Mouse (Mus musculus): ENCODE measurements around the gene Tdgf1. TPM values are rescaled to one million over a fixed set of nuclear protein-coding genes. Genes with fewer than 3 reads are reported as not detected.

The Tdgf1 gene
- polyA plus RNA-seq (2015; fragmentation: Nextera tagmentation; extraction: Ambion mirVana) = not detected in 2 replicates

DNA sequence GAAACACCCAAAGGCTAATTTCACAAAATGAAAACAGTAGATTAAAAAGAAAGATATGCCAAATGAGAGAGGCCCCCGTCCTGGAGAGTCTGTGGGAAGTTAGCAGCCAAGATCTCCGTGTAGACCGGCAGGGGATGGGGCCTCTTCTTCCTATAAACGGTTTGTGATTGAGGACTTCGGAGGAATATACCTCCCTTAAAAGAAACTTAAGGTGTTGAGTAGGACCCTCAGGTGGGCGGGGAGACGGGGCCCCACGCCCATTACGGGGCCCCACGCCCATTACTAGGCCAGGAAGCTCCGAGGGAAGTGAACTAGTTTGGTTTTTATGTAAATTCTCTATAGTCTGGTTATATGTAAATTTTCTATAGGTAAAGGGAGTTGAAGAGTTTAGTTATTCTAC is at the start of gene Tdgf1:
Gene Tdgf1, minus strand, starts transcription at position 233 of the 400 bp plus-strand sequence.
- no peak within 1 kb of the TSS for H3K4me3 ChIP-seq (ENCODE audit: low read depth, low read length)
- no peaks in the 10 kb centered on the region for H3K4me1 ChIP-seq (ENCODE audit: control insufficient read depth, low read depth, low read length)
- WGBS (ENCODE audit: insufficient replicate concordance) = 13% methylated on average over 11 of the region's 11 CpGs
- no peak within 1 kb of the TSS for H3K9ac ChIP-seq (ENCODE audit: low read depth, low read length)
- H3K36me3 ChIP-seq (ENCODE audit: control insufficient read depth, insufficient read depth) = no peaks in the 10 kb centered on the region
- no peak for ATAC-seq (ENCODE audit: low read depth)
- peaks cover 28% of the 10 kb centered on the region for H3K27me3 ChIP-seq (ENCODE audit: control insufficient read depth, insufficient read depth, low read depth, low read length)
- no peaks in the 10 kb centered on the region for H3K9me3 ChIP-seq (replicated peaks; ENCODE audit: control insufficient read depth, low read length)
- no peak within 1 kb of the TSS for H3K27ac ChIP-seq (ENCODE audit: low read length)
- H3K4me2 ChIP-seq (ENCODE audit: low read depth, low read length) = no peak within 1 kb of the TSS

DNA sequence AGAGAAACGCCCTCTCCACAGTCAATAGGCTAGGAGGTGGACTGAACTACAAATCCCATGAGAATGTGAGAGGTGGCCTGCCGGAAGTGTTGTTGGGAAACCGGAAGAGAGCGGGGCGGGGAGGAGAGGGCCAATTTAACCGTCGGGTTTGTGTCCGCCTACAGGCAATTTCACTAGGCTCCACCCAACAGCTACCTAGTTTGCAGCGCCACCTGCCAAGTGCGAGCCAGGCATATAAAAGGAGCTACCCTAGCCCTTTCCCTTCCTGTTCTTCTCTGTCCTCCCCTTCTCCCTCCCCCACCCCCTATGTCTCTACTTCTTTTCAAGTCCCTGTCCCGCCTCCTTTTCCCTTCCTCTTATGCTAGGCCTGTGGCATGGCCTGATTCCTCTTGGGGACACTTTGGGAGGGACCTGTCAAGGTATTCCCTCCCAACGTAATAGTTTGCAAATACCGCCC is 48.8 kb upstream of the Tdgf1 start:
- H3K27ac ChIP-seq (ENCODE audit: low read length) = peak overlapping the region; percentile 60
- no peaks in the 10 kb centered on the region for H3K9me3 ChIP-seq (replicated peaks; ENCODE audit: control insufficient read depth, low read length)
- H3K36me3 ChIP-seq (ENCODE audit: control insufficient read depth, insufficient read depth) = no peaks in the 10 kb centered on the region
- peak overlapping the region; percentile 39 for H3K4me3 ChIP-seq (ENCODE audit: low read depth, low read length)
- H3K4me1 ChIP-seq (ENCODE audit: control insufficient read depth, low read depth, low read length) = no peaks in the 10 kb centered on the region; the same call in none of the 2 replicates
- peak; percentile 76 for ATAC-seq (ENCODE audit: low read depth)
- H3K9ac ChIP-seq (ENCODE audit: low read depth, low read length) = no peak overlapping the region
- no peaks in the 10 kb centered on the region for H3K27me3 ChIP-seq (ENCODE audit: control insufficient read depth, insufficient read depth, low read depth, low read length)
- WGBS (ENCODE audit: insufficient replicate concordance) = 9% methylated on average over 13 of the region's 13 CpGs
- H3K4me2 ChIP-seq (ENCODE audit: low read depth, low read length) = peak overlapping the region; percentile 48

DNA sequence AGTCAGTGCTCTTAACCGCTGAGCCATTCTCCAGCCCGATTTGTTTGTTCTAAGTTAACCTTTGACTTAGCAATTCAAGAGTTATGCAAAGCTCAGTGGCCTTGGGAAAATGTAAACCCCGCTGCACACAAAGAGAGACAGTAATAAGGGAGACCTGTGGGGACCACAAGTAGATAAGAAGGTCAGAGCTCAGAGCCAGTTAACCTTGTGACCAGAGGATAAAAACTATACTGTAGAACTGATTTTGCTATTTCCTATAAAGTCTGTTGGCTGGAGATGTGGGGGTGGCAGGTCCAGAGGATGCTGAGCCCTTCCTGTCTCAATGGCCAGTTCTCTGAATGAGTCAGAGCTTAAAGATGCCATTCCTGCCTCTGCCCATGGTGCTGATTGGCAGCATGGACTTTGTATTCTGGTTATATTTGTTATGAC is 47.3 kb upstream of the Tdgf1 start:
- Histone ChIP-seq H3K36me3 (ENCODE audit: control insufficient read depth, insufficient read depth) (no peaks in the 10 kb centered on the region), H3K4me2 (ENCODE audit: low read depth, low read length) (peak overlapping the region; percentile 15; the same call in 1 of the 2 replicates), H3K9ac (ENCODE audit: low read depth, low read length) (no peak overlapping the region), H3K4me3 (ENCODE audit: low read depth, low read length) (no peak overlapping the region), H3K9me3 (replicated peaks; ENCODE audit: control insufficient read depth, low read length) (no peaks in the 10 kb centered on the region), H3K4me1 (ENCODE audit: control insufficient read depth, low read depth, low read length) (no peaks in the 10 kb centered on the region; the same call in none of the 2 replicates), H3K27me3 (ENCODE audit: control insufficient read depth, insufficient read depth, low read depth, low read length) (no peaks in the 10 kb centered on the region), H3K27ac (ENCODE audit: low read length) (peak overlapping the region; percentile 85)
- ATAC-seq (ENCODE audit: low read depth) = peak; percentile 68
- 35% methylated on average over 3 of the region's 3 CpGs for WGBS (ENCODE audit: insufficient replicate concordance)

DNA sequence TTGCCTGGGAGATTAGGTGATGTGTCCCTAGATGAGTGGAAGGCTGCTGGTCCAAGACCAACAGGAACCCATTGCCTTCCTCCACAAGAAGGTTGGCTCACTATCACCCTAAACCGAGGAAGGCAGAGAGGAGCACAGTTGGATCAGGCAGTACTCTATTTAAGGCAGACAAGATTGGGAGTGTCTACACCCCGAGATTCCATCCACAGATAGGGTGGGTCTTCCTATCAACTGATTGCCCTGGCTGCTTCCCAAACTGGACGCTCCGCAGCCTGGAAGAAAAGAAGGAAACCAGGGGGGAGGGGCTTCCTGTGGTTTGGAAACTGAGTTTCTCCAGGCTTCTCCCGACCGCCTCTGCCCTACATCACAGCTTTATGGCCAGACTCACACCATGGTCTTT is 44.2 kb upstream of the Tdgf1 start, which contains the start of gene Rtp3:
Gene Rtp3, minus strand, starts transcription at position 380 of the 400 bp plus-strand sequence.
- Histone ChIP-seq H3K4me2 (ENCODE audit: low read depth, low read length) (peak within 1 kb of the TSS; percentile 40), H3K27ac (ENCODE audit: low read length) (peak within 1 kb of the TSS; percentile 78), H3K4me1 (ENCODE audit: control insufficient read depth, low read depth, low read length) (no peaks in the 10 kb centered on the region; the same call in none of the 2 replicates), H3K27me3 (ENCODE audit: control insufficient read depth, insufficient read depth, low read depth, low read length) (no peaks in the 10 kb centered on the region), H3K4me3 (ENCODE audit: low read depth, low read length) (peak within 1 kb of the TSS; percentile 48), H3K9ac (ENCODE audit: low read depth, low read length) (peak within 1 kb of the TSS; percentile 22; the same call in 1 of the 2 replicates), H3K36me3 (ENCODE audit: control insufficient read depth, insufficient read depth) (no peaks in the 10 kb centered on the region), H3K9me3 (replicated peaks; ENCODE audit: control insufficient read depth, low read length) (no peaks in the 10 kb centered on the region)
- peak; percentile 11 for ATAC-seq (ENCODE audit: low read depth)
- WGBS (ENCODE audit: insufficient replicate concordance) = 23% methylated on average over 6 of the region's 6 CpGs

DNA sequence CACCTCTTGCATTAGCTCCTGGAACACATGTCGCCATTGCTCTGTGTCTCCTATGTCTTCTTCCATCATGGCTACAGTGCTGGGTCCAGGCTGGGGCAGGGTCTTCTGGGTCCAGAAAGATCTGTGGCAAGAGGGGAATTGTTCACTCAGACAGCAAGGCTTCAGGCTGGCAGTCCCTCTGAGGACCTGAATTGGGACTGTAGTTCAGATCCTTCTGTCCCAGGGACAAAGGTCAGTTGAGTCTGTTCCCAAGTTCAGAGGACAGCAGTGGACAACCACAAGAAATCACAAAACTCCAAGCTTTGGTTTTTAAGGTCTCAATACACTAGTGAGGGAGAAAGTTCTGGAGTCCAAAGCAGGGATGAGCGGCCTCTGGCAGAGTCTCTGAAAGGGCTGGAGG is 43.6 kb upstream of the Tdgf1 start:
- H3K9ac ChIP-seq (ENCODE audit: low read depth, low read length) = peak overlapping the region; percentile 22; the same call in 1 of the 2 replicates
- 58% methylated on average over 2 of the region's 2 CpGs for WGBS (ENCODE audit: insufficient replicate concordance)
- H3K27me3 ChIP-seq (ENCODE audit: control insufficient read depth, insufficient read depth, low read depth, low read length) = no peaks in the 10 kb centered on the region
- H3K4me3 ChIP-seq (ENCODE audit: low read depth, low read length) = peak overlapping the region; percentile 48
- no peaks in the 10 kb centered on the region for H3K9me3 ChIP-seq (replicated peaks; ENCODE audit: control insufficient read depth, low read length)
- no peak for ATAC-seq (ENCODE audit: low read depth)
- H3K36me3 ChIP-seq (ENCODE audit: control insufficient read depth, insufficient read depth) = no peaks in the 10 kb centered on the region
- peak overlapping the region; percentile 78 for H3K27ac ChIP-seq (ENCODE audit: low read length)
- peak overlapping the region; percentile 40 for H3K4me2 ChIP-seq (ENCODE audit: low read depth, low read length)
- no peaks in the 10 kb centered on the region; the same call in none of the 2 replicates for H3K4me1 ChIP-seq (ENCODE audit: control insufficient read depth, low read depth, low read length)

DNA sequence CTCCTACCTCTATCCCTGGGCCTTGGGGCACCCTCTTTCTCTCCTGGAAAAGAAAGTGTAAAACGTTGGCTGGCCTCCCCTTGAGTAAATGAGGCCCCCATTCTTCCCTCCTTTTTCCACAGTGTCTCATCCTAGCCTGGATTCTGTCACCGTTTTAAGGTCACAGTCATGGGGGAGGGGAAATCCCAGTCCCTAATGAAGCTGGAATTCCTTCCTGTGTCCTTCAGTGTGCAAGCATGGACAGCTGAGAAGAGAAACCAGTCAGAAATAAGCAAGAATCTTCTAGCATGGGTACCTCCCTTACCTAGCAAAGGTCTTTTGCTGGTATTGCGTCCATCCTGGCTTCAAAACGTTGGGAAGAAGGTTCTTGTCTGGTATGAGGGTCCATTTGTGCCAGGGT is 43.2 kb upstream of the Tdgf1 start:
- Histone ChIP-seq H3K27ac (ENCODE audit: low read length) (peak overlapping the region; percentile 78), H3K4me2 (ENCODE audit: low read depth, low read length) (peak overlapping the region; percentile 40), H3K4me1 (ENCODE audit: control insufficient read depth, low read depth, low read length) (no peaks in the 10 kb centered on the region; the same call in none of the 2 replicates), H3K4me3 (ENCODE audit: low read depth, low read length) (peak overlapping the region; percentile 48), H3K9me3 (replicated peaks; ENCODE audit: control insufficient read depth, low read length) (no peaks in the 10 kb centered on the region), H3K27me3 (ENCODE audit: control insufficient read depth, insufficient read depth, low read depth, low read length) (no peaks in the 10 kb centered on the region), H3K36me3 (ENCODE audit: control insufficient read depth, insufficient read depth) (no peaks in the 10 kb centered on the region), H3K9ac (ENCODE audit: low read depth, low read length) (peak overlapping the region; percentile 22; the same call in 1 of the 2 replicates)
- no peak for ATAC-seq (ENCODE audit: low read depth)
- WGBS (ENCODE audit: insufficient replicate concordance) = 35% methylated on average over 4 of the region's 4 CpGs

DNA sequence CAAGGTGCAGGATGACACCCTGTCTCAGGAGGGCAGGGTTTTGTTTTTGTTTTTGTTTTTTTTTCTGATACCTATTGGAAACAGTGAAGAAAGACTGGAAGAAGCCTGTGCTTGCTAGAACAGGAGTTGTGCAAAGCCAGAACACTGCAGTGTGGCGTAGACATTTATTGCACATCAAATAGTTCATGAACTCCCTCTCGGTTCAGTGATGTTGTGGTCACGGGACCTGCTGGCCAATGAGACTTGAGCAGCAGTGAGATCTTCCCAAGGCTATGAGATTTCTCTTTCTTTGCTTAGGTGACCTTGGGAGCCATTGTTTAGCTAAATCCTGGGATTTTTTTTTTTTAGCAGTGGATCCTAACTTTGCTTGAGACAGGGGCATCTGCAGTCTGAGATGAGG is 42.1 kb upstream of the Tdgf1 start:
- ATAC-seq (ENCODE audit: low read depth) = no peak
- Histone ChIP-seq H3K4me3 (ENCODE audit: low read depth, low read length) (peak overlapping the region; percentile 48), H3K27ac (ENCODE audit: low read length) (0 out of 2 replicates have a peak overlapping the region, but pooled peaks have one; percentile 3), H3K9me3 (replicated peaks; ENCODE audit: control insufficient read depth, low read length) (no peaks in the 10 kb centered on the region), H3K4me2 (ENCODE audit: low read depth, low read length) (peak overlapping the region; percentile 38), H3K9ac (ENCODE audit: low read depth, low read length) (no peak overlapping the region), H3K4me1 (ENCODE audit: control insufficient read depth, low read depth, low read length) (no peaks in the 10 kb centered on the region; the same call in none of the 2 replicates), H3K27me3 (ENCODE audit: control insufficient read depth, insufficient read depth, low read depth, low read length) (no peaks in the 10 kb centered on the region), H3K36me3 (ENCODE audit: control insufficient read depth, insufficient read depth) (no peaks in the 10 kb centered on the region)
- 48% methylated on average over 3 of the region's 3 CpGs for WGBS (ENCODE audit: insufficient replicate concordance)

DNA sequence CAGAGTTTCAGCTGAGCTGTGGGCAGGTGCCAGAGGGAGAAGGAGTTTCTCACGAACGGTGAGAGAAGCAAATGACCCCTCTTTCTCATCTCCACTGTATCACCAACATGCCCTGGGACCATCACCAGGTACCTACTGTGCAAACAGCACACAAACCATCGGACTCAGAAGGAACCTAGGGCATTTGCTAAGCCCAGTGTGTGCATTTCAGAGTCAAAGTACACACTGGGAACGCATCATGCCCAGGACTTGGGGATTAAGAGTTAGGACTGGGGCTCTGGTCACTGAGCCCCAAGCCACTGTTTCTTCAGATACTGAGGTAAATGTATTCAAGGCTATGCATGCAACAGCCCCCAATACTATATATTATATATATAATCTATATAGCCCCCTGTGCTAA is 41.4 kb upstream of the Tdgf1 start:
- H3K27ac ChIP-seq (ENCODE audit: low read length) = peak overlapping the region; percentile 48

DNA sequence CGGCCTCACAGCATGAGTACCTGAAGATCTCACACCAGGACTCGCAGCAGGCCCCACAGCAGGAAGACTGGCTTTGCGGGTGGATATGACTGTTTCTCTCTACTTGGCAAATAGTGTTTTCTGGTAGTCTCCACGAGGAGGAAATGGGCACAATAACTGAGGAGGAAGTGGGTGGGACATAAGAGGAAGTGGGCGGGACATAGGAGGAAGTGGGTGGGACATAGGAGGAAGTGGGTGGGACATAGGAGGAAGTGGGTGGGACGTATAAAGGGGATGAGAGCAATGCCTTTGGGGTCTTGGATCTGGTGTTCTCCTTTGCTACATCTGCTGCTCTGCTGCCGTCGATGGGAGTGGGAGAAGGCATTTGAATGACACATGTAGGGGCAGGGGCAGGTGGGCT is 40.0 kb upstream of the Tdgf1 start:
- ATAC-seq (ENCODE audit: low read depth) = no peak
- Histone ChIP-seq H3K9ac (ENCODE audit: low read depth, low read length) (no peak overlapping the region), H3K4me3 (ENCODE audit: low read depth, low read length) (no peak overlapping the region), H3K9me3 (replicated peaks; ENCODE audit: control insufficient read depth, low read length) (no peaks in the 10 kb centered on the region), H3K27ac (ENCODE audit: low read length) (no peak overlapping the region), H3K4me2 (ENCODE audit: low read depth, low read length) (no peak overlapping the region), H3K27me3 (ENCODE audit: control insufficient read depth, insufficient read depth, low read depth, low read length) (no peaks in the 10 kb centered on the region), H3K4me1 (ENCODE audit: control insufficient read depth, low read depth, low read length) (no peaks in the 10 kb centered on the region), H3K36me3 (ENCODE audit: control insufficient read depth, insufficient read depth) (no peaks in the 10 kb centered on the region)
- 66% methylated on average over 8 of the region's 8 CpGs for WGBS (ENCODE audit: insufficient replicate concordance)

More for the DNA sequence above, 41.4 kb upstream of the Tdgf1 start:
- peak overlapping the region; percentile 45 for H3K4me3 ChIP-seq (ENCODE audit: low read depth, low read length)
- H3K9ac ChIP-seq (ENCODE audit: low read depth, low read length) = peak overlapping the region; percentile 28; the same call in 1 of the 2 replicates
- H3K4me1 ChIP-seq (ENCODE audit: control insufficient read depth, low read depth, low read length) = no peaks in the 10 kb centered on the region; the same call in none of the 2 replicates
- H3K4me2 ChIP-seq (ENCODE audit: low read depth, low read length) = peak overlapping the region; percentile 46
- 46% methylated on average over 4 of the region's 4 CpGs for WGBS (ENCODE audit: insufficient replicate concordance)
- no peaks in the 10 kb centered on the region for H3K27me3 ChIP-seq (ENCODE audit: control insufficient read depth, insufficient read depth, low read depth, low read length)
- H3K36me3 ChIP-seq (ENCODE audit: control insufficient read depth, insufficient read depth) = no peaks in the 10 kb centered on the region
- no peaks in the 10 kb centered on the region for H3K9me3 ChIP-seq (replicated peaks; ENCODE audit: control insufficient read depth, low read length)
- no peak for ATAC-seq (ENCODE audit: low read depth)

Data from liver, embryonic 16.5 days (tissue).